Mouse (Mus musculus): ENCODE results near the gene Hexb. TPM values are rescaled to one million over a fixed set of nuclear protein-coding genes. Genes with fewer than 3 reads are reported as not detected.
"Not testable (repeated sequence)": the region's sequence is repeated elsewhere in the genome, so short reads cannot be mapped to it uniquely, and the experiment has no call there.

Hexb gene
- polyA plus RNA-seq, 1 experiment from 2014 or later, result 25.9 TPM

DNA sequence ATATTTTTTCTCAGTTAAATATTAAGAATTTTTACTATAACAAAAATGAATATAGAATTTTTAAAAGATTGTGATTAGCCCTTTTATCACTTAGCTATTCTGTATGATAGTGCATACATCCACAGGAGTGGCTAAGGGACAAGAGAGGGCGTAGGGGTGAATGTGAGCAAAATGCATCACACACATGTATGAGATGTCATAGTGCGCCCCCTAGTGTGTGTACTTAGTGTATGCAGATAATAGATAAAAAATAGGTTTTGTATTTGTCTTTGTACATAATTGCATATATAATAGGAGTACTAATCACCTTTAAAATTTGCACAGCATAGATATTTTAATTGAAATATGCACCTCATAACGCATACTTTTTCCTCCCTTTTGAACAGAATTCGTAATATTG lies 52.3 kb downstream of the Hexb start:
- H3K4me2 ChIP-seq (ENCODE audit: low read depth, low read length), result no peak overlapping the region
- H3K27ac ChIP-seq (replicated peaks; ENCODE audit: low read depth, low read length), result no peak overlapping the region
- no peak for ATAC-seq (replicated peaks; ENCODE audit: insufficient number of reproducible peaks, low FRiP score, low TSS enrichment, low read depth)
- no peaks in the 10 kb centered on the region for H3K9me3 ChIP-seq (replicated peaks; ENCODE audit: control insufficient read depth, low read length)
- H3K9ac ChIP-seq (replicated peaks; ENCODE audit: low read length), result no peak overlapping the region
- H3K27me3 ChIP-seq (ENCODE audit: control insufficient read depth, insufficient read depth, low read length), result no peaks in the 10 kb centered on the region
- H3K4me3 ChIP-seq (ENCODE audit: low read depth, low read length), result no peak overlapping the region
- 60% methylated on average over 4 of the region's 4 CpGs for WGBS
- DNase-seq (ENCODE audit: low spot score), result peak; percentile 74
- no peaks in the 10 kb centered on the region for H3K4me1 ChIP-seq (ENCODE audit: control insufficient read depth, insufficient read depth, low read length)
- peaks cover 2% of the 10 kb centered on the region for H3K36me3 ChIP-seq (replicated peaks; ENCODE audit: control insufficient read depth, insufficient read depth, low read depth, low read length)

- Histone ChIP-seq H3K4me2 (ENCODE audit: low read depth, low read length) (no peak overlapping the region), H3K36me3 (replicated peaks; ENCODE audit: control insufficient read depth, insufficient read depth, low read depth, low read length) (peaks cover 2% of the 10 kb centered on the region), H3K9me3 (replicated peaks; ENCODE audit: control insufficient read depth, low read length) (no peaks in the 10 kb centered on the region), H3K4me3 (ENCODE audit: low read depth, low read length) (no peak overlapping the region), H3K9ac (replicated peaks; ENCODE audit: low read length) (no peak overlapping the region), H3K27ac (replicated peaks; ENCODE audit: low read depth, low read length) (no peak overlapping the region), H3K4me1 (ENCODE audit: control insufficient read depth, insufficient read depth, low read length) (no peaks in the 10 kb centered on the region), H3K27me3 (ENCODE audit: control insufficient read depth, insufficient read depth, low read length) (no peaks in the 10 kb centered on the region)
- ATAC-seq (replicated peaks; ENCODE audit: insufficient number of reproducible peaks, low FRiP score, low TSS enrichment, low read depth), result no peak
- WGBS, result 90% methylated on average over 7 of the region's 7 CpGs
- no peak for DNase-seq (ENCODE audit: low spot score)
These were observed 55.8 kb downstream of the Hexb start for GRCm38 (mm10) chr13:97142321-97142720.

DNA sequence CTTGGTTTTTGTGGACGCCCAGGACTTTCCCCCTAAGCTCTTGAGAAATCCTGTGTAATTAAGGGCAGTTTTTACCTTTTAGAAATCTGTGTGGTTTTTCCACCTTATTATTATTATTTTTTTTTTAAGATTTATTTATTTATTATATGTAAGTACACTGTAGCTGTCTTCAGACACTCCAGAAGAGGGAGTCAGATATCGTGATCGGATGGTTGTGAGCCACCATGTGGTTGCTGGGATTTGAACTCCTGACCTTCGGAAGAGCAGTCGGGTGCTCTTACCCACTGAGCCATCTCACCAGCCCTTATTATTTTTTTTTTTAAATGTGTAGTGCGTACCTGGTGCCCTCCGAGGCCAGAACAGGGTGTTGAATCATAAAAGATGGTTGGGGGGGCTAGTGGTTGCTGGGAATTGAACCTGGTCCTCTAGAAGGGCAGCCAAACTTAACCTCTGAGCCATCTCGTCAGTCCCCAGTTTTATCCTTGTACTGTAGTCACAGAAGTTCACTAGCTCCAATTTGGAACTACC lies 59.7 kb downstream of the Hexb start:
- DNase-seq (ENCODE audit: low spot score); H3K4me1 ChIP-seq (ENCODE audit: control insufficient read depth, insufficient read depth, low read length); H3K9me3 ChIP-seq (replicated peaks; ENCODE audit: control insufficient read depth, low read length); H3K27me3 ChIP-seq (ENCODE audit: control insufficient read depth, insufficient read depth, low read length); ATAC-seq (replicated peaks; ENCODE audit: insufficient number of reproducible peaks, low FRiP score, low TSS enrichment, low read depth); H3K36me3 ChIP-seq (replicated peaks; ENCODE audit: control insufficient read depth, insufficient read depth, low read depth, low read length); H3K27ac ChIP-seq (replicated peaks; ENCODE audit: low read depth, low read length): not testable (repeated sequence)
- H3K9ac ChIP-seq (replicated peaks; ENCODE audit: low read length), result peak overlapping the region; percentile 84; the same call in 1 of the 2 replicates
- H3K4me2 ChIP-seq (ENCODE audit: low read depth, low read length), result peak overlapping the region; percentile 52
- 35% methylated on average over 8 of the region's 8 CpGs for WGBS
- peak overlapping the region; percentile 76 for H3K4me3 ChIP-seq (ENCODE audit: low read depth, low read length)

- under 1% methylated on average over 57 of the region's 57 CpGs for WGBS
- no peaks in the 10 kb centered on the region for H3K9me3 ChIP-seq (replicated peaks; ENCODE audit: control insufficient read depth, low read length)
- H3K4me1 ChIP-seq (ENCODE audit: control insufficient read depth, insufficient read depth, low read length), result no peaks in the 10 kb centered on the region
- no peaks in the 10 kb centered on the region for H3K36me3 ChIP-seq (replicated peaks; ENCODE audit: control insufficient read depth, insufficient read depth, low read depth, low read length)
- H3K9ac ChIP-seq (replicated peaks; ENCODE audit: low read length), result peak within 1 kb of the TSS; percentile 85
- peak within 1 kb of the TSS; percentile 68 for H3K27ac ChIP-seq (replicated peaks; ENCODE audit: low read depth, low read length)
- H3K27me3 ChIP-seq (ENCODE audit: control insufficient read depth, insufficient read depth, low read length), result no peaks in the 10 kb centered on the region
- peak within 1 kb of the TSS; percentile 76 for H3K4me3 ChIP-seq (ENCODE audit: low read depth, low read length)
- peak; percentile 95 for DNase-seq (ENCODE audit: low spot score)
- H3K4me2 ChIP-seq (ENCODE audit: low read depth, low read length), result peak within 1 kb of the TSS; percentile 57
- peak; percentile 97 for ATAC-seq (replicated peaks; ENCODE audit: insufficient number of reproducible peaks, low FRiP score, low TSS enrichment, low read depth)
These were observed 60.4 kb downstream of the Hexb start, which contains the start of the genes Gfm2 and Nsa2 for GRCm38 (mm10) chr13:97137466-97138400. TSS of gene Gfm2 (plus strand) at chr13:97137937. TSS of gene Nsa2 (minus strand) at chr13:97137937.

DNA sequence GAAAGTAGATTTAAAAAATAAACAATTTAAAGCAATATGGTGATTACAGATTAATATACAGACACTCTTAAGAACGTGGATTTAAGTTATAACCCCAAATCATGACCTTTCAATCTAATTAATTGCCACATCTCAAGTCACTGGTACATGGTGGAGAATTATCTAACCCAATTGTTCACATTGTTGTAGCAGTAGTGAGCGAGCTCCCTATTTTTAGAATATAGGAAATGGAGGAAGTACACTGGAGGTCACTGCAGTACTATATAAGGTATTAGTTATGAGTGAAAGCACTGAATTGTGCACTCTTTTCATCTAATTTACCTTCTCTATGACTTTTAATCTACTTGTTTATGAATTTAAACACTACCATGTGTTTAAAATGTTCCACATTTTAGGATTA lies 67.7 kb downstream of the Hexb start:
- ATAC-seq (replicated peaks; ENCODE audit: insufficient number of reproducible peaks, low FRiP score, low TSS enrichment, low read depth); H3K4me3 ChIP-seq (ENCODE audit: low read depth, low read length); H3K9ac ChIP-seq (replicated peaks; ENCODE audit: low read length); H3K9me3 ChIP-seq (replicated peaks; ENCODE audit: control insufficient read depth, low read length); DNase-seq (ENCODE audit: low spot score); H3K27ac ChIP-seq (replicated peaks; ENCODE audit: low read depth, low read length); H3K4me2 ChIP-seq (ENCODE audit: low read depth, low read length); H3K36me3 ChIP-seq (replicated peaks; ENCODE audit: control insufficient read depth, insufficient read depth, low read depth, low read length); H3K4me1 ChIP-seq (ENCODE audit: control insufficient read depth, insufficient read depth, low read length); H3K27me3 ChIP-seq (ENCODE audit: control insufficient read depth, insufficient read depth, low read length): not testable (repeated sequence)
- no CpG with 5 or more reads among the region's 2 CpGs for WGBS

DNA sequence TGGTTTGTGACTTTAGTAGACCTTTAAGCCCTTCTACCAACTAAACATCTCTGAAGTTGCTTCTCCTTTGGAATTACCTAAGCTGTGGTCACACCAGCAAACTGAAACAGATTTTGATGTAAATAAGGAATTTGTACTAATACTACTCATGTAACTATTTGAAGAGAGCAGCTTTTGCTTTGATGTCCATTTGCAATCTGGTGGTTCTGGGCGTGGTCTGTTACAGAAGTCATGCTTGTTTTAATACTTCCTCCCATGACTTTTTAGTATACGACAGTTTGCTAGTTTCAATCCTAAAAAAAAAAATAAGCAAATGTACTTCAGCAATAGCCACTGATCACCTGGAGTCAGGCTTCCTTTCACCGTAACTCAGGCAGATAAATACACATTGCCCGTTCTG lies 68.5 kb downstream of the Hexb start:
- not testable (repeated sequence) for H3K4me1 ChIP-seq (ENCODE audit: control insufficient read depth, insufficient read depth, low read length); H3K4me2 ChIP-seq (ENCODE audit: low read depth, low read length); DNase-seq (ENCODE audit: low spot score); H3K36me3 ChIP-seq (replicated peaks; ENCODE audit: control insufficient read depth, insufficient read depth, low read depth, low read length); H3K4me3 ChIP-seq (ENCODE audit: low read depth, low read length); H3K27ac ChIP-seq (replicated peaks; ENCODE audit: low read depth, low read length); H3K9me3 ChIP-seq (replicated peaks; ENCODE audit: control insufficient read depth, low read length); H3K9ac ChIP-seq (replicated peaks; ENCODE audit: low read length); H3K27me3 ChIP-seq (ENCODE audit: control insufficient read depth, insufficient read depth, low read length); ATAC-seq (replicated peaks; ENCODE audit: insufficient number of reproducible peaks, low FRiP score, low TSS enrichment, low read depth)
- WGBS, result 94% methylated on average over 2 of the region's 4 CpGs

Other genes starting within 250 kb of the Hexb start
- not detected in 2 replicates for gene 1700029F12Rik, start 164.0 kb downstream of the Hexb start, polyA plus RNA-seq (2014; fragmentation: Nextera tagmentation; extraction: Ambion mirVana)
- gene Fam169a, start 131.1 kb downstream of the Hexb start, polyA plus RNA-seq (2014; fragmentation: Nextera tagmentation; extraction: Ambion mirVana), result 8.9 and 9.1 TPM in 2 replicates
- 0.42 and 1.4 TPM in 2 replicates for gene Gm6169, start 99.1 kb downstream of the Hexb start, polyA plus RNA-seq (2014; fragmentation: Nextera tagmentation; extraction: Ambion mirVana)
- 30.2 and 32.0 TPM in 2 replicates for gene Gfm2, start 60.4 kb downstream of the Hexb start, polyA plus RNA-seq (2014; fragmentation: Nextera tagmentation; extraction: Ambion mirVana)
- 78.0 and 84.7 TPM in 2 replicates for gene Nsa2, start 60.4 kb downstream of the Hexb start, polyA plus RNA-seq (2014; fragmentation: Nextera tagmentation; extraction: Ambion mirVana)
- gene Enc1, start 42.7 kb upstream of the Hexb start, polyA plus RNA-seq (2014; fragmentation: Nextera tagmentation; extraction: Ambion mirVana), result 8.3 and 10.5 TPM in 2 replicates

Data from embryonic facial prominence, embryonic 11.5 days (tissue).